Mouse (Mus musculus): ENCODE measurements around the gene Cpne4.

GRCm38 (mm10) chr9:105078460-105078859 is 531.4 kb downstream of the Cpne4 start:
- TF ChIP-seq CTCF (IDR thresholded peaks at IDR 0.05; ENCODE audit: borderline replicate concordance, control insufficient read depth, extremely low read depth, insufficient read depth, low read length, poor library complexity), result no peak
- TF ChIP-seq POLR2A (IDR thresholded peaks at IDR 0.05; ENCODE audit: control insufficient read depth, extremely low read depth, insufficient read depth, low read length, poor library complexity), result no peak

All from thymus, adult 2 months (tissue).